Mouse (Mus musculus) hindbrain, embryonic 16.5 days (tissue): ENCODE measurements around the gene Gnl3. TPM values are rescaled to one million over a fixed set of nuclear protein-coding genes. Genes with fewer than 3 reads are reported as not detected.
A peak's percentile ranks its signal among the peaks of the same experiment; 100 is the strongest.

Experiments used
- ATAC-seq: fragments of 200-750 bp; cut with Nextera tagmentation; 2 replicates; pipeline ENCODE4 v1.8.0; 2017; ENCODE audit warnings: moderate TSS enrichment, moderate library complexity
- H3K27ac ChIP-seq: fragments of 300-500 bp; sonication (generic); 2 replicates; pipeline ENCODE4 v1.5.1; 2014; ENCODE audit warnings: low read depth, mild to moderate bottlenecking, control low read depth, low read length, moderate library complexity
- H3K27me3 ChIP-seq: fragments of 300-500 bp; sonication (generic); replicated peaks from 2 replicates; pipeline ENCODE4 v1.6.1; 2014; ENCODE audit warnings: low read length; ENCODE audit not compliant: control insufficient read depth, insufficient read depth
- H3K36me3 ChIP-seq: fragments of 300-500 bp; sonication (generic); 2 replicates; pipeline ENCODE4 v1.6.1; 2014; ENCODE audit warnings: mild to moderate bottlenecking, low read length, moderate library complexity, mixed read lengths; ENCODE audit not compliant: control insufficient read depth, insufficient read depth
- H3K4me1 ChIP-seq: fragments of 300-500 bp; sonication (generic); 2 replicates; pipeline ENCODE4 v1.6.1; 2014; ENCODE audit warnings: low read depth, low read length; ENCODE audit not compliant: control insufficient read depth, insufficient read depth
- H3K4me2 ChIP-seq: fragments of 300-500 bp; sonication (generic); 2 replicates; pipeline ENCODE4 v1.6.1; 2014; ENCODE audit warnings: mild to moderate bottlenecking, low read length, control low read depth, moderate library complexity
- H3K4me3 ChIP-seq: fragments of 300-500 bp; sonication (generic); 2 replicates; pipeline ENCODE4 v1.5.1; 2014; ENCODE audit warnings: mild to moderate bottlenecking, low read length, control low read depth, moderate library complexity
- H3K9ac ChIP-seq: fragments of 300-500 bp; sonication (generic); 2 replicates; pipeline ENCODE4 v1.6.1; 2014; ENCODE audit warnings: low read depth, mild to moderate bottlenecking, control low read depth, low read length, moderate library complexity
- H3K9me3 ChIP-seq: fragments of 300-500 bp; sonication (generic); 2 replicates; pipeline ENCODE4 v1.6.1; 2014; ENCODE audit warnings: mild to moderate bottlenecking, low read length, moderate library complexity; ENCODE audit not compliant: control insufficient read depth
- WGBS: fragments of 180-500 bp; shearing (Covaris S2); extraction: QIAGEN DNeasy Blood & Tissue Kit; methylation state at CpG from one replicate; pipeline ENCODE4 v1.1.7; 2014; 5-methylcytosine and 5-hydroxymethylcytosine counted together
- polyA plus RNA-seq: library from polyadenylated mRNA; unstranded; fragments of >200 nt; fragmentation: Nextera tagmentation; extraction: Ambion mirVana; gene quantifications from 2 replicates; pipeline ENCODE4 v1.2.1, GENCODE M21; 2015

The Gnl3 gene
- polyA plus RNA-seq, 1 experiment from 2014 or later: 40.1 TPM

GRCm38 (mm10) chr14:31013928-31014327 is 5.0 kb downstream of the Gnl3 start:
- Histone ChIP-seq H3K27ac (no peak overlapping the region), H3K4me1 (peaks cover 8% of the 10 kb centered on the region), H3K9ac (no peak overlapping the region), H3K4me3 (no peak overlapping the region), H3K4me2 (no peak overlapping the region), H3K27me3 (no peaks in the 10 kb centered on the region), H3K9me3 (no peaks in the 10 kb centered on the region), H3K36me3 (peaks cover 54% of the 10 kb centered on the region)
- WGBS: 93% methylated on average over 2 of the region's 2 CpGs
- ATAC-seq: no peak

- peaks cover 62% of the 10 kb centered on the region for H3K36me3 ChIP-seq
- H3K9ac ChIP-seq: no peak overlapping the region
- no peak overlapping the region for H3K4me2 ChIP-seq
- no peaks in the 10 kb centered on the region for H3K27me3 ChIP-seq
- no peak overlapping the region for H3K4me3 ChIP-seq
- WGBS: 94% methylated on average over 3 of the region's 3 CpGs
- H3K27ac ChIP-seq: no peak overlapping the region
- H3K4me1 ChIP-seq: no peaks in the 10 kb centered on the region
- ATAC-seq: no peak
- no peaks in the 10 kb centered on the region for H3K9me3 ChIP-seq
Measured at GRCm38 (mm10) chr14:31011588-31011987, 7.4 kb downstream of the Gnl3 start.

- no peak overlapping the region for H3K4me2 ChIP-seq
- H3K9me3 ChIP-seq: no peaks in the 10 kb centered on the region
- no peak for ATAC-seq
- no peak overlapping the region for H3K27ac ChIP-seq
- H3K4me1 ChIP-seq: peaks cover 8% of the 10 kb centered on the region
- peaks cover 30% of the 10 kb centered on the region for H3K36me3 ChIP-seq
- no peak overlapping the region for H3K9ac ChIP-seq
- no peak overlapping the region for H3K4me3 ChIP-seq
- no peaks in the 10 kb centered on the region for H3K27me3 ChIP-seq
- 89% methylated on average over 5 of the region's 5 CpGs for WGBS
Measured at GRCm38 (mm10) chr14:31006779-31007178, 12.2 kb downstream of the Gnl3 start.

GRCm38 (mm10) chr14:31004527-31004926 is 14.4 kb downstream of the Gnl3 start:
- Histone ChIP-seq H3K4me2 (no peak overlapping the region), H3K9ac (no peak overlapping the region), H3K9me3 (no peaks in the 10 kb centered on the region), H3K36me3 (peaks cover 11% of the 10 kb centered on the region), H3K4me3 (no peak overlapping the region), H3K27me3 (no peaks in the 10 kb centered on the region), H3K27ac (no peak overlapping the region), H3K4me1 (peaks cover 15% of the 10 kb centered on the region)
- 92% methylated on average over 2 of the region's 2 CpGs for WGBS
- no peak for ATAC-seq

- peak; percentile 97 for ATAC-seq
- Histone ChIP-seq H3K36me3 (no peaks in the 10 kb centered on the region), H3K9ac (peak within 1 kb of the TSS; percentile 99)
Measured at GRCm38 (mm10) chr14:31001307-31002205, 17.4 kb downstream of the Gnl3 start, which contains the start of the genes Glt8d1 and Spcs1. Gene Glt8d1 (plus strand): TSS chr14:31001400. Gene Spcs1 (minus strand): TSS chr14:31001672.

GRCm38 (mm10) chr14:31000816-31001306 is 18.1 kb downstream of the Gnl3 start:
- peak overlapping the region; percentile 96 for H3K4me3 ChIP-seq
- H3K9me3 ChIP-seq: no peaks in the 10 kb centered on the region
- no peaks in the 10 kb centered on the region for H3K36me3 ChIP-seq
- WGBS: under 1% methylated on average over 21 of the region's 21 CpGs
- H3K27ac ChIP-seq: peak overlapping the region; percentile 96
- peak overlapping the region; percentile 82 for H3K4me2 ChIP-seq
- no peaks in the 10 kb centered on the region for H3K27me3 ChIP-seq
- H3K9ac ChIP-seq: peak overlapping the region; percentile 99
- peaks cover 15% of the 10 kb centered on the region for H3K4me1 ChIP-seq
- peak; percentile 24; the same call in 1 of the 2 replicates for ATAC-seq

More at GRCm38 (mm10) chr14:31001307-31002205, 17.4 kb downstream of the Gnl3 start, which contains the start of the genes Glt8d1 and Spcs1:
- Histone ChIP-seq H3K27me3 (no peaks in the 10 kb centered on the region), H3K4me3 (peak within 1 kb of the TSS; percentile 96), H3K4me1 (peaks cover 15% of the 10 kb centered on the region), H3K9me3 (no peaks in the 10 kb centered on the region), H3K27ac (peak within 1 kb of the TSS; percentile 96), H3K4me2 (peak within 1 kb of the TSS; percentile 82)
- under 1% methylated on average over 72 of the region's 84 CpGs for WGBS

GRCm38 (mm10) chr14:31000356-31000755 is 18.6 kb downstream of the Gnl3 start:
- 67% methylated on average over 10 of the region's 10 CpGs for WGBS
- H3K4me2 ChIP-seq: peak overlapping the region; percentile 82
- peaks cover 15% of the 10 kb centered on the region for H3K4me1 ChIP-seq
- no peaks in the 10 kb centered on the region for H3K27me3 ChIP-seq
- H3K9me3 ChIP-seq: no peaks in the 10 kb centered on the region
- peak overlapping the region; percentile 99 for H3K9ac ChIP-seq
- no peak for ATAC-seq
- no peaks in the 10 kb centered on the region for H3K36me3 ChIP-seq
- peak overlapping the region; percentile 96 for H3K4me3 ChIP-seq
- no peak overlapping the region for H3K27ac ChIP-seq

GRCm38 (mm10) chr14:30996417-30996816 is 22.5 kb downstream of the Gnl3 start:
- no peak overlapping the region for H3K4me3 ChIP-seq
- H3K27ac ChIP-seq: no peak overlapping the region
- H3K4me2 ChIP-seq: no peak overlapping the region
- H3K4me1 ChIP-seq: peaks cover 7% of the 10 kb centered on the region
- no peak for ATAC-seq
- H3K36me3 ChIP-seq: no peaks in the 10 kb centered on the region
- no peaks in the 10 kb centered on the region for H3K9me3 ChIP-seq
- H3K27me3 ChIP-seq: no peaks in the 10 kb centered on the region
- H3K9ac ChIP-seq: no peak overlapping the region

- Histone ChIP-seq H3K4me3 (no peak overlapping the region), H3K9me3 (no peaks in the 10 kb centered on the region), H3K9ac (no peak overlapping the region), H3K27me3 (no peaks in the 10 kb centered on the region), H3K27ac (no peak overlapping the region), H3K4me2 (no peak overlapping the region), H3K4me1 (no peaks in the 10 kb centered on the region), H3K36me3 (peaks cover 13% of the 10 kb centered on the region)
- 90% methylated on average over 3 of the region's 3 CpGs for WGBS
- ATAC-seq: no peak
Measured at GRCm38 (mm10) chr14:30976222-30976621, 42.7 kb downstream of the Gnl3 start.
